Mouse (Mus musculus): ENCODE data around the gene Itsn2. TPM values are rescaled to one million over a fixed set of nuclear protein-coding genes. Genes with fewer than 3 reads are reported as not detected.

The Itsn2 gene
- total and polyA plus RNA-seq, 3 experiments: 27.9 to 48.1 (median 44.4) TPM

GRCm38 (mm10) chr12:4544400-4544919, 48.0 kb upstream of the Itsn2 start:
- dilution Hi-C loops (cut with MboI; ENCODE audit: extremely low pct_ligation_motif_present, extremely low pct_unique_long_range_greater_than_20kb, low sequenced_read_pairs) (no loop called here), in situ Hi-C loops (cut with MboI; ENCODE audit: low pct_ligation_motif_present, low pct_unique_long_range_greater_than_20kb, low sequenced_read_pairs) (loop anchor here (10.0 to 25.0 kb wide), 3 partner anchors 307 to 607 kb away; partner anchors contain the start of genes Cenpo, Dnajc27 and Ptrhd1)
- Histone ChIP-seq H3K4me3 (replicated peaks in 1 of 3; ENCODE audit: low read depth in 2 of 3, low read length in 2 of 3, poor library complexity in 1 of 3) (no peak overlapping the region), H3K79me2 (replicated peaks; ENCODE audit: control insufficient read depth, extremely low read depth, insufficient read depth, poor library complexity, severe bottlenecking) (no peaks in the 10 kb centered on the region), H3K27me3 (replicated peaks) (no peaks in the 10 kb centered on the region), H3K36me3 (replicated peaks in 1 of 2; ENCODE audit: control insufficient read depth in 1 of 2, insufficient read depth in 1 of 2, low read length in 1 of 2) (no peaks in the 10 kb centered on the region), H3K4me1 (ENCODE audit: control insufficient read depth in 1 of 2, insufficient read depth in 2 of 2) (0 out of 4 replicates have a peak, but pooled peaks cover 0 to 5% of the 10 kb centered on the region in 2 experiments), H3K4me2 (ENCODE audit: insufficient read depth, low read depth, poor library complexity, severe bottlenecking) (no peak overlapping the region), H3K27ac (ENCODE audit: insufficient read depth, low read depth) (no peak overlapping the region), H3K9me3 (replicated peaks; ENCODE audit: low read length) (no peaks in the 10 kb centered on the region), H3K9ac (ENCODE audit: insufficient read depth, low read depth) (no peak overlapping the region)
- TF ChIP-seq IRF4 (IDR thresholded peaks at IDR 0.05; ENCODE audit: low read depth, low read length) (no peak), E2F4 (IDR thresholded peaks at IDR 0.05; ENCODE audit: insufficient replicate concordance, low read depth, low read length) (no peak)
- no peak for DNase-seq (ENCODE audit: extremely low read depth)

- in situ Hi-C loops (cut with MboI; ENCODE audit: low pct_ligation_motif_present, low pct_unique_long_range_greater_than_20kb, low sequenced_read_pairs) (loop anchor here (10.0 to 25.0 kb wide), 3 partner anchors 308 to 608 kb away; partner anchors contain the start of genes Cenpo, Dnajc27 and Ptrhd1), dilution Hi-C loops (cut with MboI; ENCODE audit: extremely low pct_ligation_motif_present, extremely low pct_unique_long_range_greater_than_20kb, low sequenced_read_pairs) (no loop called here)
- no peak overlapping the region for H3K27ac ChIP-seq (ENCODE audit: insufficient read depth, low read depth)
Observed at GRCm38 (mm10) chr12:4545425-4545824, 47.0 kb upstream of the Itsn2 start.

GRCm38 (mm10) chr12:4546491-4546890, 45.9 kb upstream of the Itsn2 start:
- dilution Hi-C loops (cut with MboI; ENCODE audit: extremely low pct_ligation_motif_present, extremely low pct_unique_long_range_greater_than_20kb, low sequenced_read_pairs) (no loop called here), in situ Hi-C loops (cut with MboI; ENCODE audit: low pct_ligation_motif_present, low pct_unique_long_range_greater_than_20kb, low sequenced_read_pairs) (loop anchor here (10.0 to 25.0 kb wide), 3 partner anchors 309 to 609 kb away; partner anchors contain the start of genes Cenpo, Dnajc27 and Ptrhd1)
- no peak overlapping the region for H3K4me3 ChIP-seq (replicated peaks in 1 of 3; ENCODE audit: low read depth in 2 of 3, low read length in 2 of 3, poor library complexity in 1 of 3)
- no peak for DNase-seq (ENCODE audit: extremely low read depth)
- no peaks in the 10 kb centered on the region for H3K9me3 ChIP-seq (replicated peaks; ENCODE audit: low read length)
- H3K9ac ChIP-seq (ENCODE audit: insufficient read depth, low read depth): no peak overlapping the region
- no peak overlapping the region for H3K4me2 ChIP-seq (ENCODE audit: insufficient read depth, low read depth, poor library complexity, severe bottlenecking)
- no peaks in the 10 kb centered on the region for H3K36me3 ChIP-seq (replicated peaks in 1 of 2; ENCODE audit: control insufficient read depth in 1 of 2, insufficient read depth in 1 of 2, low read length in 1 of 2)
- H3K79me2 ChIP-seq (replicated peaks; ENCODE audit: control insufficient read depth, extremely low read depth, insufficient read depth, poor library complexity, severe bottlenecking): no peaks in the 10 kb centered on the region
- TF ChIP-seq ELF1 (IDR thresholded peaks at IDR 0.05; ENCODE audit: low read depth, low read length): no peak
- H3K27ac ChIP-seq (ENCODE audit: insufficient read depth, low read depth): no peak overlapping the region
- no peaks in the 10 kb centered on the region for H3K27me3 ChIP-seq (replicated peaks)
- 0 out of 4 replicates have a peak, but pooled peaks cover 0 to 5% of the 10 kb centered on the region in 2 experiments for H3K4me1 ChIP-seq (ENCODE audit: control insufficient read depth in 1 of 2, insufficient read depth in 2 of 2)

More at GRCm38 (mm10) chr12:4545425-4545824, 47.0 kb upstream of the Itsn2 start:
- TF ChIP-seq ELF1 (IDR thresholded peaks at IDR 0.05; ENCODE audit: low read depth, low read length) (no peak), KAT2A (IDR thresholded peaks at IDR 0.05; ENCODE audit: insufficient replicate concordance, low read length) (no peak)
- DNase-seq (ENCODE audit: extremely low read depth): no peak
- H3K4me2 ChIP-seq (ENCODE audit: insufficient read depth, low read depth, poor library complexity, severe bottlenecking): no peak overlapping the region
- H3K9ac ChIP-seq (ENCODE audit: insufficient read depth, low read depth): no peak overlapping the region
- H3K4me3 ChIP-seq (replicated peaks in 1 of 3; ENCODE audit: low read depth in 2 of 3, low read length in 2 of 3, poor library complexity in 1 of 3): no peak overlapping the region
- 0 out of 4 replicates have a peak, but pooled peaks cover 0 to 5% of the 10 kb centered on the region in 2 experiments for H3K4me1 ChIP-seq (ENCODE audit: control insufficient read depth in 1 of 2, insufficient read depth in 2 of 2)
- H3K79me2 ChIP-seq (replicated peaks; ENCODE audit: control insufficient read depth, extremely low read depth, insufficient read depth, poor library complexity, severe bottlenecking): no peaks in the 10 kb centered on the region
- H3K27me3 ChIP-seq (replicated peaks): no peaks in the 10 kb centered on the region
- H3K9me3 ChIP-seq (replicated peaks; ENCODE audit: low read length): no peaks in the 10 kb centered on the region
- H3K36me3 ChIP-seq (replicated peaks in 1 of 2; ENCODE audit: control insufficient read depth in 1 of 2, insufficient read depth in 1 of 2, low read length in 1 of 2): no peaks in the 10 kb centered on the region
